Mouse (Mus musculus): Measurements from ENCODE around the gene Olfr550.
"Not testable (repeated sequence)": the region's sequence is repeated elsewhere in the genome, so short reads cannot be mapped to it uniquely, and the experiment has no call there.

Gene Olfr550

DNA sequence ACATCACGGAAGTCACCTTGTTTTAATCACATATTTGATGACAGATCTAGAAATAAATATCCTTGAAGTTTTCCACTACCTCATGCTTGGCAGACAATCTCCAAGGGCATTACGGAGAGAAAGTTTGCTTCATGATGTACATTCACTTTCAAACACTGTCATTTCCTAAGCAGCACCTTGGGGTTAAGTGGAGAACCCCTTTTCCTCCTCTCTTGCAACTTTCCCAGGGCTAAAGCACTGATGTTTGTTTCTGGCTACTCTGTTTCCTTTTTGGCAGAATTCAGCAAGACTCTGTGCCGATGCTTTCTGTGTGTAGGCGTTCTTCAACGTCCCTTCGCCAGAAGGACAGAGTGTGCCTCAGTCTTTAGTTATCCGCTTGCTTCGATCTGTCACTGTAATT is at the start of gene Olfr550:
TSS of gene Olfr550 (plus strand) at position 301 of the 400 bp plus-strand sequence.
- no peak for DNase-seq (ENCODE audit: low spot score)

- no peak for DNase-seq (ENCODE audit: low spot score)
Observed at GRCm38 (mm10) chr7:102529052-102529451, 42.2 kb upstream of the Olfr550 start.

DNA sequence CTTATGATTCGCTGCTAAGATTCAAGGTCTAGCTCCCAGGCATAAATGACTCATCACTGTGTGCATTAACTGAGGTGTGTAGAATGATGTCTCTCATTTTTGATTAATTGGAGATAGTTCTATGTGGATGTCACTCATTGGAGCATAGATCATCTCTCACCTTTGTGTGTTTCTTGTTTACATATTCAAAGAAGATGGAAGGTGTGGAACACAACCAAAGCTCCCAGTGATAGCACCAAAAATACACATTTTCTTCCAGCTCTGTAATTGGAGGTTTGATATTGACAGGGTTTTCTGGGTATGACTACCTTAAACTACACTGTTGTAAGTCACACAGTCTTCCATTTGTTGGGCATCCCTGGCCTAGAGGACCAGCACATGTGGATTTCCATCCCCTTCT is 36.8 kb upstream of the Olfr550 start, which contains the start of gene Olfr547:
TSS of gene Olfr547 (plus strand) at position 301 of the 400 bp plus-strand sequence.
- DNase-seq (ENCODE audit: low spot score) = no peak

DNA sequence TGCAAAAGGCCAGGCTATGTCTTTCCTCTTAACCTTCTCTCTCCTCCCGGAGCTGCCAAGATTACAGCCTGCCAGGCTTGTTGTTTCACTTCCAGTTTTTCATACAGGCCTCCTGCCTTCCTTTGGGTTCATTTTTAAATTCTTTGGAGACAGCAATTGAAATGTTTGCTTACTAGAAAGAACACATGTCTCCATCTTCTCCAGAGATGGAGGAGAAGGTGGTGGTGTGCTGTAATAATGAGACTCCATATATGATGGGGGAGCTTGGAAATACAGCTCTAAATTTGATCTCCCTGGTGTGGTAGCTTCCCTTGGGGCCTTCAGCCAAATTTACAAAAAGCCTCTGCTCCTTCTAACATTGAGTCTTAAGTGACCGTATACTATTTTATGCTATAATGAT is 30.6 kb upstream of the Olfr550 start, which contains the start of gene Olfr548-ps1:
TSS of gene Olfr548-ps1 (plus strand) at position 301 of the 400 bp plus-strand sequence.
- no peak for DNase-seq (ENCODE audit: low spot score)

- DNase-seq (ENCODE audit: low spot score) = no peak
Observed at GRCm38 (mm10) chr7:102541251-102541650, 30.0 kb upstream of the Olfr550 start.

- no peak for DNase-seq (ENCODE audit: low spot score)
Observed at GRCm38 (mm10) chr7:102549570-102549969, 21.7 kb upstream of the Olfr550 start, which contains the start of gene Olfr549. Olfr549 (plus strand) TSS chr7:102549870.

DNA sequence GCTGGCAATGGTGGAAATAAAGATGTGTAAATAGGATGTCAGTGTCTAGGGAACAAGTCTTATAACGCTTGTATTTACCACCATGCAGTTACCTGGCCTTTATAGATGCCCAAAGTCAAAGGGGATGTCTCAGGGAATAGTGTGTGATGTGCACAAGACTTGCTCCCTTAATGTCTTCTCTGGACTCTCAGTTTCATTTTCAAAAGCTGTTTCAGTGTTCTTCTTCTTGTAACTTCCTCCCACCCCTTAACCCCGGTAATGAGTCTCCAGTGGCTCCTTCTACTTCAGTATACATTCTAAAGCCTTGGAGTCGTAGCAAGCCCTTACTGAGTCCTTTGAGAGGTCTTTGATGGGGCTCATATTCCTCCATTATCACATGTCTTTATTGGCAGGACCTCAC is 18.0 kb upstream of the Olfr550 start:
- DNase-seq (ENCODE audit: low spot score) = no peak

- DNase-seq (ENCODE audit: low spot score) = peak; percentile 26
Observed at GRCm38 (mm10) chr7:102564999-102565997, 5.9 kb upstream of the Olfr550 start, which contains the start of gene Trim21. Trim21 (minus strand) TSS chr7:102565486.

GRCm38 (mm10) chr7:102566219-102566618 is 5.0 kb upstream of the Olfr550 start:
- no peak for DNase-seq (ENCODE audit: low spot score)

GRCm38 (mm10) chr7:102573174-102573830 is 2.1 kb downstream of the Olfr550 start:
- no peak for DNase-seq (ENCODE audit: low spot score)

- no peak for DNase-seq (ENCODE audit: low spot score)
Observed at GRCm38 (mm10) chr7:102575998-102576397, 4.8 kb downstream of the Olfr550 start.

DNA sequence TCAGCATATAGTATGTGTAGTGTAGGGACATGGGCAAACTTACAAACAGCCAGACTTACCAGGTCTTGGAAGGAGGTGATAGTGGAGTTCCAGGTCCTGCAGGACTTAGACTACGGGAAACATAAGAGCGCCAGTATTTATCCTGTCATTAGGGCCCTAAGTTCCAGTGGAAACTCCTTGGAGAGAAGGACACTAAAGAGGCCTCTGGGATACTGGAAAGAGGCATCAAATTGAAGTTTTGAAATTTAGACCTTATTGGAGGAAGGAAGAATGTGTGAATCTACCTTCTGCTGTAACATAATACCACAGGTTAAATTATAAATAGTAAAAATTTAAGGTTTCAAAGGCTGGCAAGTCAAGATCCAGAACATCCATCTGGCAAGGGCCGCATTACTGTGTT is 20.5 kb downstream of the Olfr550 start, which contains the start of gene Olfr551:
TSS of gene Olfr551 (minus strand) at position 101 of the 400 bp plus-strand sequence.
- no peak for DNase-seq (ENCODE audit: low spot score)

- no peak for DNase-seq (ENCODE audit: low spot score)
Observed at GRCm38 (mm10) chr7:102597378-102598031, 26.3 kb downstream of the Olfr550 start, which contains the start of gene Olfr552. Olfr552 (plus strand) TSS chr7:102597770.

DNA sequence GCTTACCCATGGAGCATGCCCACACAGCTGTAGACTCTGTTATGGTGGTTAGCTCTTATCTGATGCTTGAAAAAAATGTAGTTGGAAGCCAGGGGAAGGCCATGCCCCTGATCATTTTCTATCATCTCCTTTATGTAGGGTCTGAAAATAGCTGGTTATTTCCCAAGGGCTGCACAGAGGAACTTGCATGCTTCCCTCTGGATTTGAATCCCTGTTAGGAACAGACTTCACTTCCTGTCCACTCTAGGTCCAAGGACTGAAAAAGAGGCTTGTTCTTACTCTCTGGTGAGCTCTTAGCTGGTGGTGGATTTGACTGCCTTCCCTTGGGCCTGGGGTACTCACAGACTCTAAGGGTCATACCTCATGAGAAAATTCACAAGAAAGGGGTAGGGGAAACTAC is 46.9 kb downstream of the Olfr550 start, which contains the start of gene Olfr553:
TSS of gene Olfr553 (minus strand) at position 101 of the 400 bp plus-strand sequence.
- no peak for DNase-seq (ENCODE audit: low spot score)

DNA sequence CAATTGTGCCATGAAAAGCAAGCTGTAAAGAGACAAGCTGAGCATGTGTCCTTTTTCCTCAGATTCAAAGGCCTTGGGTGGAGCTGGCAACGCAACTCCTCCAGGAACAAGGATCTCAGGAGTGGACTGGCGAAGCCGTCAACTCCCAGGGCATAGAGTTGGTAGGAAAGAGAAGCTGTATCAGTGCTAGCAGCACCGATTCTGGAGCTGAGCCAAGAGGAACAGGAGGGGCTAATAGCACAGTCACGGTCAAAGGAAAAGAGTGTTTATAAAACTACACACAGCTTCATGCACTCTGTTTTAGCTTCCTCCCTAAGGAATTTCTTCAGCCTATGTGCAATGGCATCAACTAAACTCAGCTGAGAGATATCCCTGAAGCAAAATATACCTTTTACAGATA is 48.4 kb downstream of the Olfr550 start:
- no peak for DNase-seq (ENCODE audit: low spot score)

GRCm38 (mm10) chr7:102620368-102620767 is 49.1 kb downstream of the Olfr550 start:
- not testable (repeated sequence) for DNase-seq (ENCODE audit: low spot score)
